Mouse (Mus musculus) testis, postnatal 14 days (tissue): Measurements from ENCODE around the gene Rnf128.
A peak's percentile ranks its signal among the peaks of the same experiment; 100 is the strongest.

Experiments used
- DNase-seq: peaks from one replicate; pipeline ENCODE4 v3.0.0; 2021; ENCODE audit warnings: low spot score

Rnf128 gene

GRCm38 (mm10) chrX:139622071-139622470 lies 59.0 kb downstream of the Rnf128 start:
- peak; percentile 5 for DNase-seq

GRCm38 (mm10) chrX:139634758-139635157 lies 71.6 kb downstream of the Rnf128 start:
- no peak for DNase-seq

- no peak for DNase-seq
These were observed 76.6 kb downstream of the Rnf128 start for GRCm38 (mm10) chrX:139639744-139640143.

- DNase-seq: no peak
These were observed 77.3 kb downstream of the Rnf128 start for GRCm38 (mm10) chrX:139640418-139640817.

- DNase-seq: no peak
These were observed 89.1 kb downstream of the Rnf128 start for GRCm38 (mm10) chrX:139652226-139652625.

GRCm38 (mm10) chrX:139653292-139653691 lies 90.2 kb downstream of the Rnf128 start:
- DNase-seq: no peak

- no peak for DNase-seq
These were observed 91.4 kb downstream of the Rnf128 start for GRCm38 (mm10) chrX:139654350-139655063.

GRCm38 (mm10) chrX:139662111-139662510 lies 99.0 kb downstream of the Rnf128 start:
- DNase-seq: no peak

GRCm38 (mm10) chrX:139665829-139666228 lies 102.7 kb downstream of the Rnf128 start:
- DNase-seq: no peak

- no peak for DNase-seq
These were observed 121.3 kb downstream of the Rnf128 start for GRCm38 (mm10) chrX:139684410-139684774.

- DNase-seq: peak; percentile 88
These were observed 121.9 kb downstream of the Rnf128 start, which contains the start of gene Tbc1d8b for GRCm38 (mm10) chrX:139684775-139685695. Gene Tbc1d8b (plus strand): TSS chrX:139684996.

GRCm38 (mm10) chrX:139714381-139714780 lies 151.3 kb downstream of the Rnf128 start, which contains the start of gene Gm15013:
Gene Gm15013 (minus strand): TSS chrX:139714481.
- DNase-seq: no peak

- DNase-seq: no peak
These were observed 159.2 kb downstream of the Rnf128 start for GRCm38 (mm10) chrX:139722350-139722749.
